Mouse (Mus musculus) lung, adult 18-20 months (tissue): Measurements from ENCODE around the gene Moap1.
A peak's percentile ranks its signal among the peaks of the same experiment; 100 is the strongest.

ENCODE experiments used
- DNase-seq, 2 experiments: peaks; one replicate each; pipeline ENCODE4 v3.0.0; 2022; ENCODE audit warnings: mixed read lengths in 2 of 2

Moap1 gene

DNA sequence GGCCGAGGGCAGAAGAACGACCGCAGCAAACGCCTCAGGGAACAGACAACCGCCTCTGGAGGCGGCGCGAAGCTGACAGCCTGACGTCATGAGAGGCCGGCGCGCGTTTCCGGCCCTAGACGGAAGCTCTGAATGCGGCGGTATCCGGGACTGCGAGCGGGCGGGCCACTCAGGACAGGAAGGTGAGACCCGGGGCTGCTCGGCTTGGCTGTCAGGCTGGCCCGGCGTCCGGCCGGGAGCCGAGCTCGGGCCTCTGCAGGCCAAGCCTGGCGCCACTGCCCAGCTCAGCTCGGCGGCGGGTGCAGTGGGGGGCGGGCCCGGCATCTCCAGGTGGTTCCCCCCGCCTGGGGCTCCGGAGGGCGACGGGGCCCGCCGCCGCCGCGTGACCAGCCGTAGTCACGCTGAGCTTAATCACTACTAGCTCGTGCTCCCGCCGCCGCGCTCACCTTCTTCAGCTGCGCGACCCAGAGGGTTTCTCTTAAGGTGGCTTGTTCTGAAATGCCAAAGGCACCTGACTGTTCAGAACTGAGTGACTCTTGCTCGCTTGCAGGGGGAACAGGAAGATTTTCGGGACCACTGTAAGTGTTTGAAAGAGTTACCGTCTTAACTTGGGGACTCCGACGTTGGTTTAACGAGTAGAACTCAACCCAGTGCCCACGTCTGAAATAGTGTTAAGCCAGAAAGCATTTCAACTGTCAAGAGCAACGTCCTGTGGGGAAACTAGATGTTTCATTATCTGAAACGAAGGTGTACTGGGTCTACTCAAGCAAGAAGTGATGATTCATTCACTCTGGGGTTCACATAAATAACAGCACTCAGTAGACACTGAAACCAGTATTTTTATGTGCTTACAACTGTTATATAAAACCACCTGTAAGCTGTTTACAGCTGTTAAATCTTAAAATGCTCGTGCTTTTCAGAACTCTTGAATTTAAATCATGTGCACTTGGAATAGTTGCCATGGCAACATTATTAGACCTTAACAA, at the start of gene Moap1, which contains the start of gene Tmem251:
TSS of gene Moap1 (minus strand) at position 73 of the 986 bp plus-strand sequence.
TSS of gene Tmem251 (plus strand) at position 174 of the 986 bp plus-strand sequence.
- peak; percentile 92 to 93 for DNase-seq

- DNase-seq: no peak
Measured at GRCm38 (mm10) chr12:102787927-102788326, 44.5 kb upstream of the Moap1 start.

- no peak for DNase-seq
Measured at GRCm38 (mm10) chr12:102785593-102785985, 42.1 kb upstream of the Moap1 start.

DNA sequence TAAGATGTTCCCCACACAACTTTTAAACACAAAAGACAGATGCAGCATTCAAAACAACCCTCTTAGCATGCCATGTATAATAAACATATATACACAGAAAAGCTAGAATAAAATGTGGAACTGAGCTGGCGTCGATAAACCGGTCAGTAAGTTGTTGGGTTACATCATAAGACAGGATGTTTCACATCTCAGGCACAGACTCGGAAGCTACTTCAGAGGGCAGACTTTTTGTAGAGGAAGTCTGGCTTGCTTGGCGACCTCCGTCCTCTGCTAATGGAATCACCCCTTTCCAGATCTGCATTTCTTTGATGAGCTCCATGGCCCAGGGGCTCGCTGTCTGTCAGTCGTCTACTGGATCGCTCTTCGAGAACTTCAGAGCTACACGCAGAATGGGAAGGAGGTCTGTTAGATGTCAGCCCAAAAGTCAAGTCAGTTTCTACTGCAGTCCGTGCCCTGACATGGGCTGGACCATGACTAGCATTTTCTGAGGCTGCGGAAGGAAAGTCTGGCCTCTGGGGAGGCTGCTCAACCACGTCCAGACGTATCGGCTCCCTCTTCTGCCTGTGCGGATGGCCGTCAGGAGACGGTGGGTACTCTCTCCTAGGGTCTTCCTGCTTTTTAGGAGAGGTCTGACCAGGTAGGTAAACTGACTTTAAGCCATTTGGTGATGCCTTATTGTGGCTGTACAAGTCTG, 41.6 kb upstream of the Moap1 start:
- no peak for DNase-seq

DNA sequence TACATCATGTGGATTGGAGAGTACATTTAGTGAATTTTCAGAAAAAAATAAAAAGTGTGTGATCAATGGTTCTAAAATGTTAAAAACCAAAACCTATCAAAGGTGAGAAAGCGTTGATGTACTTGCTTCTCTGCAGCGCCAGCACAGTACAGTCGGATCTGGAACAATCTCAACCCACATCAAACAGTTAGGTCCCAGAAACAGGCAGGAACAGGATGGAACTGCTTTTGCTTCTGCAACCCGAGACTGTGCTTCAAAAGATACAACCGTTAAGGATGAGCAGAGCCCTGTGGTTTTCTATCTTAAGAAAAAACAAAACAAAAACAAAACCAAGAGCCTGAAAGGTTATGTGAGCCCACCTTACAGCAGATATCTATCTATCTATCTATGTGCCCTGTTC, 39.4 kb upstream of the Moap1 start:
- DNase-seq: no peak

DNA sequence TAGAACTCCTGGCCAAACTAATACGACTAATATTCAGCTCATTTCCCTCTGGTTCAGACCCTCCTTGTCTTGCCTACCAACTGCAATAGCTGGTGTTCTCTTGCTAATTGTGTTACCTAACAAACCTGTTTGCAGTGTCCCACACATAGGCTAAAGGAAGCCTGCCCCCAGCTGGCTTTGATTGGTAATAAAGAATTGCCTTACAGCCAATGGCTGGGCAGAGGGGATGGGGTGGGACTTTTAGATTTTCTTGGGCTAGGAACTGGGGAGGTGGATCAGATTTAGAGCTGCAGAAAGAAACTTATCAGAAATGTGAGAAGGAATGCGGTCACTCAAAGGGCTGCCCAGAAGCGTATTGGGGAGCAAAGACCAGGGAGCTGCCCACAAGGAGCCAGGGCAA, 36.0 kb upstream of the Moap1 start:
- DNase-seq: peak in 1 of 2 experiments; percentile 23

- DNase-seq: no peak
Measured at GRCm38 (mm10) chr12:102778151-102778550, 34.7 kb upstream of the Moap1 start.

DNA sequence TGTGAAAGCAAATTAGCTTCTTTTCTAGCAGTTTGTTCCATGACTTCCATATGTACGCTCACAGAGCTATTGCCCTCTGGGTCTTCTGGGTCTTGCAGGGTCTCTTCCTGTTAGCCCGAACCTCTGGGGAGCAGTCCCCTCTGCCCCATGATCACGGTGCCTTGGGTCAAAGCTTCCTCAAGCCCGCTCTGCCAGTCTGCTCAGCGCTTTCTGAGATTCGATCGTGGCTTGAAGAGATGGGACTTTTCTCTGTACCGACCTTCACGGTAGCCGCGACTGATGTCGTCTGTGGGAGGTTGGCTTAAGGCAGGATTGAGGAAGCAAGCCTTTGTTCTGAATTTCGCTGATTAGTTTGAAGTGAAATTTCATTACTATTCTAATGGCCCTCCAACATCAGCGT, 32.6 kb upstream of the Moap1 start:
- DNase-seq: no peak

- DNase-seq: no peak
Measured at GRCm38 (mm10) chr12:102772676-102773075, 29.2 kb upstream of the Moap1 start.

GRCm38 (mm10) chr12:102771601-102772000, 28.1 kb upstream of the Moap1 start:
- DNase-seq: no peak

GRCm38 (mm10) chr12:102769000-102769399, 25.5 kb upstream of the Moap1 start:
- DNase-seq: no peak

GRCm38 (mm10) chr12:102763696-102764095, 20.2 kb upstream of the Moap1 start:
- no peak for DNase-seq

GRCm38 (mm10) chr12:102761668-102762067, 18.2 kb upstream of the Moap1 start:
- no peak for DNase-seq

- DNase-seq: no peak
Measured at GRCm38 (mm10) chr12:102758936-102759335, 15.5 kb upstream of the Moap1 start.

GRCm38 (mm10) chr12:102758403-102758756, 14.9 kb upstream of the Moap1 start, which contains the start of gene Gm20604:
Gene Gm20604 (minus strand): TSS chr12:102758672.
- peak in 1 of 2 experiments; percentile 8 for DNase-seq

- DNase-seq: peak; percentile 97 to 98
Measured at GRCm38 (mm10) chr12:102757689-102758402, 14.4 kb upstream of the Moap1 start, which contains the start of the genes Gm28051, Gon7 and Ubr7. Gene Gm28051 (minus strand): TSS chr12:102757765. Gene Gon7 (minus strand): TSS chr12:102757803. Gene Ubr7 (plus strand): TSS chr12:102757967.

DNA sequence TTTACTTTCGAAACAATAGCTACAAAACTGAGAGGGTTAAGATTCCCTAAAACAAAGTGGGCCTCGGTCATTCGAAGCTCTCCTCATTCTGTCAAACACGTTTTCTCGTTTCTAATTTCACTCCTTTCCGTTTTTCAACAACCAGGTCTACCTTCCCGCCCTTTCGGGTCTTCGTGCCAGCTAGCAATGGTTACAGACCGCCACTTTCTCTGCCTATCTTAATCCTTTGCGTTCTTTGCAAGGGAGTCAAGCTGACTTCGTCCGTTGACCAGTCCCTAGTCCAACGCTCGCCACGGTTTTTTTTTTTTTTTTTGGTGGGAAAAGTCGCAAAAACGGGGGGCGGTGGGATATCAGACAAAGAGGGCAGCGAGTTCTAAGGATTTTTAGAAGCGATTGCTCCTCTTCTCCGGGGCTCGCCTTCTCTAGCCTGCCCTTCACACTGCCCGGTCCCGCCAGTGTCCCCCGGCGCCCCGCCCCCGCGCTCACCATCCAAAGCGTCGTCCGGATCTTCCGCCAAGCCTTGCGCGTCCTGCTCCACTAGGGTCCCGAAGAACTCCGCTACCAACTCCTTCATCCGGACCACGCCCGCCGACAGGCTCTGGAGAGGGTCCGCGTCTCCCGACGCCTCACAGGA, 13.7 kb upstream of the Moap1 start:
- DNase-seq: no peak

GRCm38 (mm10) chr12:102756304-102756703, 12.8 kb upstream of the Moap1 start:
- peak; percentile 12 to 14 for DNase-seq

DNA sequence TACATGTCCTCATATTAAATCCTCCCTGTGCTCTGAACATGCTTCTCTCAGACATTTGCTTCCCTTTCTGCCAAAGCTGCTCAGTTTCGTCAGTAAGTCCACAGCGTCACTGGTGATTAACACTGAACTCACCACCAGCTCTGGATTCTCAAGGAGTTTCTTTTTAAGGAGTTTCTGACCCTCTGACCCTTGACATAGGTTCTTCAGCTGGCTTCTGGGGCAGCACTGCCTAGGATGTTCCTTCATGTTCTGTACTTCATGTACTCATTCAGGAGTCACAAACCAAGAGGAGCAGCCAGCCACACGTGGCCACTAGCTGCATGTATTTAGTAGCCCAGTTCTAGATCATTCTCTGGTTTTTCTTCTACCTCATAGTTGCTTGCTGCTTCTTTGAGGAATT, 4.8 kb upstream of the Moap1 start:
- no peak for DNase-seq

GRCm38 (mm10) chr12:102744839-102745238, 1.4 kb upstream of the Moap1 start:
- DNase-seq: peak in 1 of 2 experiments; percentile 21

GRCm38 (mm10) chr12:102743036-102743588, 349 bp downstream of the Moap1 start:
- DNase-seq: no peak

- no peak for DNase-seq
Measured at GRCm38 (mm10) chr12:102742056-102742455, 1.4 kb downstream of the Moap1 start.
